Mouse (Mus musculus) lung, adult 2 months (tissue): ENCODE results near the gene Olfr67.

Experiments used
- CTCF ChIP-seq: fragments of 200-500 bp; IDR thresholded peaks from 2 replicates; pipeline ENCODE4 v1.5.1; 2011; ENCODE audit warnings: mild to moderate bottlenecking, low read length, control low read depth; ENCODE audit not compliant: insufficient read depth
- POLR2A ChIP-seq: fragments of 200-500 bp; IDR thresholded peaks from 2 replicates; pipeline ENCODE4 v1.6.1; 2011; ENCODE audit warnings: low read depth, mild to moderate bottlenecking, control low read depth, low read length, borderline replicate concordance; ENCODE audit errors: extremely low read depth

- TF ChIP-seq POLR2A = no peak
- TF ChIP-seq CTCF = no peak
Observed at GRCm38 (mm10) chr7:103791721-103792120, at the start of gene Olfr67.
